Mouse (Mus musculus) urinary bladder, postnatal 10 days (tissue): Measurements from ENCODE around the gene Pitpnc1.

ENCODE experiments used
- DNase-seq: peaks from one replicate; pipeline ENCODE4 v3.0.0; 2022; ENCODE audit warnings: low spot score

Gene Pitpnc1

DNA sequence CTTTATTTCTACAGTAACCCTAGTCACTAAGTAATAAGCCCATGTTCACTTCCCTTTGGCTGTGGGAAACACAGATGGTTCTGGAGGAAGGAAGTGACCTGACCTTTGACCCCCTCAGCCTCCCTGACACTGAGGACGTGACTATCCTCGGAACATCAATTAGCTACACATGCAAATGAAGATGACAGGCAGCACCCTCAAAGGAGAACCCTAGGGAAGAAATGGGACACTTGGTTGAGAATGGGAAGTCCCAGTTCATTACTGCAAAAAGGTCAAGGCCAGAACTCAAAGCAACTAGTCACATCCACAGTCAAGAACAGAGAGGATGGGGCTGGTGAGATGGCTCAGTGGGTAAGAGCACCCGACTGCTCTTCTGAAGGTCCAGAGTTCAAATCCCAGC is 29.4 kb downstream of the Pitpnc1 start:
- no peak for DNase-seq

DNA sequence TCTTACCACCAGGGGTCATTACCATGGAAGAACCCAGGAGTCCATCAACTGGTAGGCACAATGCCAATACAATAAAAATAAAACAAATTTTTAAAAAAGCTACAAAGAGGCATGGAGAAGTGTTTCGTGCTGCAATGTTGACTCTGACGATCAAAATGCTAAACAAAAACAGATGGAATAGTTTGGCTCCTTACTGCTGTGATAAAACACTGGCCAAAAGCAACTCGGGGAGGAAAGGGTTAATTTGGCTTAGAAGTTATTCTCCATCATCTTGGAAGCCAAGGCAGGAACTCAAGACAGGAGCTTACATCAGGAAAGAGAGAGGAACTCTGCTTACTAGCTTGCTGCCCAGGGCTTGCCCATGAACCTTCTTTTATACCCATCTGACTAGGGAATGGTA is 32.4 kb downstream of the Pitpnc1 start:
- no peak for DNase-seq

DNA sequence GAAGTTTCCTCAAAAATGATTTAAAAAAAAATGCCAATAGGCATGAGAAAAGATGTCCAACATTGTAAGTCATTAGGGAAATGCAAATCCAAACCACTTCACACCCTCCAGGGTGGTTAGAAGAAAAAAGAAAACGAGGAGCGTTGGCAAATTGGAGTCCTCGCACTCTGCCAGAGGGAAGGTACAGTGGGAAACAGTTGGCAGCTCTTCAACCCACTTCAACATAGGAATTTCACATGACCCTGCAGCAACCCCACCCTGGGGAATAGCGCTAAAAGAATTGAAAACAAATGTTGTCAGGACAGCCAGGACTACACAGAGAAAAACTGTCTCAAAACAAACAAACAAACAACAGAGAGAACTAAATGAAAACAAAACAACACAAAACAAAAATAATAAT is 32.8 kb downstream of the Pitpnc1 start:
- no peak for DNase-seq

DNA sequence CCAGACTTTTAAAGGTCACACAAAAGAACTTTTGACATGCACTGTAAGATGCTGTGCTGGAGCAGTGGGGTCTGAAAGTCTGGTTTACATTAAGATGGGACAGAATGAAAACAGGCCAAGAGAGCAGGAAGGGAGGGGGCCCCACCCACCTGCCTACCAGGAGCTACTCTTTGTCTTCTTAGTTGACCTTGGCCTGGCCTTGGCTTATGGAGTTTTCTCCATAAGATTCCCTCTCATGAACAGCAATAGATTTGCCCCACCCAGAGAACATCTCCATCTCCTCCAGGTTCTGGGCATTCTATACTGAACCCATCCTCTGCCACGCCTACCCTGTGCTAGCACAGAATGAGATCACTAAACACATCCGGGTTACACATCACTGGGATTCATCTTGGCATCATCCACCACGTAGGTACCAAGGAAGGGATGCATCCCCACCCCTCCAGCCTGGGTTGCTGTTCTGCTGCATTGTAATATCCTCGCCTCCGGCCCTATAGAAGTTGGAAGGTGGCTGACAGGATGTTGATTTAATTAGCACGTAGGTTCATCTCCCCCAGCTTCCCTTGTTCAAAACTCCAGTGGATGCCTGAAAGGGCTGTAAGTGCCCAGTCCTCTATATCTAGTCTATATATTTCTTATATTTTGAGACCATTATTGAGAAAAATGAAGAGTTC is 34.6 kb downstream of the Pitpnc1 start:
- DNase-seq, result no peak

DNA sequence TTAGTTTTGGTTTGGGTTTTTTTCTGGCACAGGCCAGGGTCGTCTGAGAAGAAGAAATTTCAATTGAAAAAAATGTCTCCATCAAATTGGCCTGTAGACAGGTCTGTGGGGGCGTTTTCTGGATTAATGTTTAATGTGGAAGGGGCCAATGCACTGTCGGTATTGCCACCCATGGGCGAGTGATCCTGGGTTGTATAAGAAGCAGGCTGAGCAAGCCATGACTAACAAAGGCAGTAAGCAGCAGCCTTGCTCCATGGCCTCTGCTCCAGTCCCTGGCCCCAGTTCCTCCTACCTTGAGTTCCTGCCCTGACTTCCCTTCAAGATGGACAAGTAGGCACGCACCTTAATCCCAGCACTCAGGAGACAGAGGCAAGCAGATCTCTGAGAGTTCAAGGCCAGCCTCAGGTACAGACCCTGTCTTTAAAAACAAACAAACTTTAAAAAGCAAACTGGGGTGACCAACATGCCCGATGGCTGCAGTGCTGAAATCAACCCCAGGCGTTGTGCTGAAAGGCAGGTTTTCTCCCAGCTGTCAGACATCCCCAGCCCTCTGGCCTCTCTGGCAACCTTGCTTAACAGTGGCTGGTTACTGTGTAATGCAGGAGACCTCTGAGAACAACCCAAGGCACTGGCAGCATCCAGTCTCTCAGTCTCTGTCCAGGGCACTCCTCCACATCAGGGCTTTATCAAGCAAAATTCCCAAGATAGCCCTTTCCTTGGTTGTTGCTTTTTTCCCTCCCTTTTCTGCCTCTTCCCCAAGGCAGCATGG is 39.1 kb downstream of the Pitpnc1 start:
- no peak for DNase-seq

DNA sequence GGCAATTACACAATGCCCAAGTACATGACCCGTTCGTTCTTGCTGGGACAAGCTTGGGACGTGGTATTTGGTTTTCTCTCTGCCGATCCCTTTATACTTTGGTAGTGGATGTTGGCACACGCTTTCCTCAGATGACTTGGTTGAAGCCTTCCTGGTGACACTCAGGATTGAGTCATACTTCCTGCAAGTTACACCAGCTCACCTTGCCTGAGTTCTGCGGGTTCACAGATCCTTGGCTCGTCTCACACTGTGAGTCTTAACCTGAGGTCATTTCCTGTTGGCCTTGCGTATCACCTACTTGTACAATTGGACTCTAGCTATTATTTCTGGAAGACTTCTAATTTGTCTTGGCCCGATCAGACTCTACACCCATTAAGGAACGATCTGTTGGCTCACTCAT is 42.5 kb downstream of the Pitpnc1 start:
- no peak for DNase-seq

DNA sequence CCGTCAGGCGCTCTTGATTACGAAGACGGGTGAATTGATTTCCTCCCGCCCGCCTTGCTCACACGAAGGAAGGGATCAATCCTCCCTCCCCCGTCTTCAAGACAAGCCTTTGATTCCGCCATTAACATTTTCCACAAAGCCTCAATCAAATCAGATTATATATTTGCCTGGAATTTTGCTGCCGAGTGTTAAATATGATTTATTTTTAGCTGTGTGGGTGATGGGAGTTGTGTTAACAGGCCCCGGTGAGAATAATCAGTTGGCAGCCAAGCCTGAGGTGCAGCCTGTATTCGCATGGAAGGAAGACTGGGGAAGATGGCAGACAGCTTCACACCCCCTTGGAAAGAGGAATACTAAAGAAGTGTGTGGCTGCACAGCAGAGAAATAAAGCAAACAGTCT is 46.3 kb downstream of the Pitpnc1 start:
- no peak for DNase-seq

DNA sequence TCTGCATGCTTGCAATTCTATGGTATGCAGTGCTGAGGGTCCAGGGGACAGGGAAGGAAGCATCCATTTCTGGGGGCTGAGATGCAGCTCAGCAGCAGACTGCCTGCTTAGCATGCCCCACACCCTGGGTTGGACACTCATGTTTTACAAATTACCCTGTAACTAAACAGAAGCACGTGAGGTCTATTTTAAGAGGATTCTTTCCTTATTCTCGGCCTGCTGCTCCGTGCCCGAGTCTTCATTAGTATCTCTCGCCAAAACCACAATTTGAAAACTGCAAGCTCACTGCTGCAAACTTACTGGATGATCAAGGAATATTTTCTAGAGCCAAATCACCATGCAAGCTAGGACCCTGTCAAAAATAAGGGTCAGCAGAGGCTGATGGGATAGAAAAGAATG is 48.1 kb downstream of the Pitpnc1 start:
- DNase-seq, result no peak

DNA sequence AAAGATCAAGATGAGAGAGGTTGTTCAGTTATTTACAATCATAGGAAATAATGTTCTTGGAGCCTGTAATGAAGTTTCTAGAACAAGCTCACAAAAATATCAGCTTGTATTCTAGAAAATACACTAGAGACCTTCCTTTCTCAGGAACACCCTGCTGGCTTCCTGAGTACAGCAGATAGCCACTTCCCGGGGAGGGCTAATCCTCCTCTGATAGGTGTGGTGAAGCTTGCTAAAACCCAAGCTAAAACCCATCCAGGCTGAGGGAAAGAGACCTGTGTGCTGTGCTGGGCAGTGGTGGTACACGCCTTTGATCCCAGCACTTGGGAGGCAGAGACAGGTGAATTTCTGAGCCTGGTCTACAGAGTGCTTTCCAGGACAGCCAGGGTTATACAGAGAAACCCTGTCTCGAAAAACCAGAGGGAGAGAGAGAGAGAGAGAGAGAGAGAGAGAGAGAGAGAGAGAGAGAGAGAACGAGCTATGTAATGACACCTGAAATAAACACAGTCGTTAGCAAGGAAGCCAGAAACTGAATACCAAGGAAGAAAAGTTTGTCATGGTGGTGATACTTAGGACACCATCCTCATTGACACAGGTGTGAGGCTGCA is 48.6 kb downstream of the Pitpnc1 start:
- DNase-seq, result no peak

DNA sequence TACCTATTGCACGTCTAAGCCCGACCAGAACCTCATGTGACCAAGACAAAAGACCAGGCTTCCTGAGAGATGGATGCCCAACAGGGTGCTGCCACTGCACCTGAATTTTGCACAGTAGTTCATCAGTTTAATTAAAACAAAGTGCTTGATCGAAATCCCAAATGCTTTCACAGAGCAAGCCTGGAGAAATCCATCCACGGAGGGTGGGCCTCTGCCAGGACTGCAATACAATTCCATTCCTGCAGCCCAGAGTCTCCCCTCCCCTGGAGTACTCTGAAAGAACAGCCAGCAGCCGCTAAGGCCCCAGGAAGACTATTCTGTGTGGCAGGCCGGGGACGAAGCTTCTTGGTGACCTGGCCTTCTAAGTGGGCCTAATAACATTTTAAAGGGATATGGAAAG is 50.6 kb downstream of the Pitpnc1 start:
- no peak for DNase-seq

DNA sequence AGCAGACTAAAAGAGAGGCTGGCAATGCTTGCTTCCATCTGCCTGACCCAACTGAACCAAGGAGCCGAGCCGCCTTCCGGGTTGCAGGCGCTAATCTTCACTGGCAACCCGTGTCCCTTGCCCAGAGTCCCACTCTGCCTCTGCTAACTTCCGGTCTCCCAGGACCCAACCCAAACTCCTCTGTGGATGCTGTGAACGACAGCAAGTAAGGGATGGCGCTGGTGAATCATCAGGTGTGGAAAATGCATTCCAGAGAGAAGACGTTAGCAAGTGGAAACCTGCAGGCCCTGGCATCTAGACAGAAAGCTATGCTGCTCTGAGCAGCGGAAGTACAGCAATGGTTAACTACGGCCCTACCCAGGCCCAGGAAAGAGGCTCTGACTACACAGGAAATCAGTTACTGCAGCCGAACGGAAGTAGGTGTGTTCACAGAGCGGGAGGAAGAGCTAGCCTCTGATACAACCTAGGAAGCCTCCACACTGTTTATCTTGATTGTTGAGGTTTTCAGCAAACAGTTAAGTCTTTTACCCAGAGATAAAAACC is 53.4 kb downstream of the Pitpnc1 start:
- DNase-seq, result no peak

DNA sequence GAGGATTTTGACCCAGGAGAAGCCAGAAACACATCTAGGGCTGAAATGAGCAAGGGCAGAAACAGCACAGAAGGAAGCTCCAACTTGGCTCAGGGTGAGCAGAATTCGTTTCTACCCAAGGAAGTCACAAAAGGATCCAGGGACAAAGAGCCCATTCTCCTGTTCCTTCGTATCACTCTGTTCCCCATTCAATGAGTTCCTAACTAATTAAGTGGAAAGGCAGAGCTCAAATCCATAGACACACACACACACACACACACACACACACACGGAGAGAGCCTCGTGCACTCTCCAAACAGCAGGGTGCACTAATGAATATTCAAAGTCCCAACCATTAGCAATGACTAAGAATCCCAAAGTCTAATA is 54.0 kb downstream of the Pitpnc1 start:
- no peak for DNase-seq

DNA sequence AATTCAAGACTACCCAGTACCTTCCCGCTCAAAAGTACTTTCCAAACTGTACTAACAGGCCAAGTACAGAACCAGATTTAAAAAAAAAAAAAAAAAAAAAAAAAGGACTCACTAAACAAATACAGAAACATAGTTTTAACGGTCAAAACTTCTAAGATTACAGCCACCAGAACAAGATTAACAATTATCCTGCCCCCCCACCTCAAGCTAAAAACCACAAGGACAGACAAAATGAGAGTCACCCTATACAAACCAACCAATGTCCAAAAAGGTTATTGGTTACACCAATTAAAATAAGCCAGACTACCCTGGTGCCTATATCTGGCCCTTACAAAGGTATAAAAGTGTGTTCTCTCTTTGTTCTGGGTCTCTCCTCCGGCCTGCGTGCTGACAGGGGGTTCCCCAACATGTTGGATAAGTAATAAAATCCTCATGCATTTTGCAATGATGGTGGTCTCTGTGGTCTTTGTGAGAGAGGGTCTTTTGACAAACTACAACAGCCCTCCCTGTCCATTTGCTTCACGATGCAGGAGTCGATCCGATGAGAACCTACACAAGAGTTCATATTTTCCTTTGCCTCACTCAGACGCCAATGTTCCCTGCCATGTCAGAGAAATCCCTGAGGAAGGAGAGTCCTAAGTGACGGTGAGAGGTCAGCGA is 54.5 kb downstream of the Pitpnc1 start:
- DNase-seq, result no peak

DNA sequence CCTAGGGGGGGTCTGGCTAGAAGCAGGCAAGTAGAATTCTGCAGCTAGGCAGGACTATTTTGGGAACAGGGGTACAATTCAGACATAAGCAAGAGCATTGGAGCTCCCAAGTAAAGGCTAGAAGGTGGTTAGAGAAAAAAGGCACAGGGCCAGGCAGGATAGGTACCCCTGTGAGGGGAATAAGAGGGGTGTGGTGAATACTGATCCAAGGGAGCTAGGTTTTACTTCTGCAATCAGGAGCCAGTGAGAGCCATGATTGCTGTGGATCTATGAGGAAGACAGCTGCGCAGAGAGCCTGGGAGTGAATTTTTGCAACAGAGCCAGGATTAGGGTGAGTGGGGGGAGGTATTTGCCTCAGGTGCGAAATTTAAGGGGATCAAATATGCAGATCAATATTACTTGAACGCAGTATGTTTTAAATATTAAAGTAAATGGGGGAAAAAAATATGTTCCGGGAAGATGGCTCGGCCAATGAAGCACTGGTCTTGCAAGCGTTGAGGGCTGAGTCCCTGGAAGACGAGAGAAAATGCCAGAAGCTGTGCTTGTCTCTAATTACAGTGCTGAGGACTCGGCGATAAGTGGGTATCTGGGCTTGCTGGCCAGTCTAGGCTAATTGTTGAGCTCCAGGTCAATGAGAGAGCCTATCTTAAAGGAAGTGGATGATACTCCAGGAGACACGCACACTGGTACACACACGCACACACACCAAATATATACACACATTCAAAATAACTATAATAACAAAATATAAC is 55.3 kb downstream of the Pitpnc1 start:
- no peak for DNase-seq

DNA sequence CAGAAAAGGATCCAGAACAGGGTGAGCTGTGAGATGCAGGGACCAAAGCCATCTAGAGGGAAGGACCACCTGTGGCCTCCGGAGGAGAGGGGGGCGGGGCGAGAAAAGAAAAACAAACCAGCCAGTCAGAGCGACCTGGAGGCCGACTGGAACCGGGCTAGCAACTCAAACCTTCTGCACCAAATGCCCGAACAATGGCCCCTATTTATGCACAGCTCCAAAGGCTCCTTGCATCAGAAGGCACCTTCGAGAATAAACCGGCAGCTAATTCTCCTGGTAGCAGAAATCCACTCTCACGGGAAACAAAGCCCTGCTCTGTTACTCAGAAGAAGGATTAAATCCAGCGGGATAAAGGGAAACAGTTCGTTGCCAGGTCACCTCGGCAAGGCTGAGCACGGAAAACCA is 57.2 kb downstream of the Pitpnc1 start:
- no peak for DNase-seq

DNA sequence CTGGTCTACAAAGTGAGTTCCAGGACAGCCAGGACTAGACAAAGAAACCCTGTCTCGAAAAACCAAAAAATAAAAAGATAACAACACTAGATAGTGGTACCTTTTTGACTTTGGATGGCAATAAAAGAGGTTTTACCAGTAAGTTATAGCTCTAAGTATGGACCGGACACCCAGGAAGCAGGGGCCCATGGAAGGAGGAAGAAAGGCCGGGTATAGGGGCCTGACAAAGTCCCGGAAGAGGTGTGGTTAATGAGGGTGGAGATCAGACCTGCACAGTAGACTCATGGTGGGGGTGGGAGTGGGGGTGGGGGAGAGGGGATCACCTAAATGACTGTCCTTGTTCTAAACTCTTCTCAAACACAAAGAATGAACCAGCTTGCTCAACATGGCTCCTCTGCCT is 58.4 kb downstream of the Pitpnc1 start:
- no peak for DNase-seq

DNA sequence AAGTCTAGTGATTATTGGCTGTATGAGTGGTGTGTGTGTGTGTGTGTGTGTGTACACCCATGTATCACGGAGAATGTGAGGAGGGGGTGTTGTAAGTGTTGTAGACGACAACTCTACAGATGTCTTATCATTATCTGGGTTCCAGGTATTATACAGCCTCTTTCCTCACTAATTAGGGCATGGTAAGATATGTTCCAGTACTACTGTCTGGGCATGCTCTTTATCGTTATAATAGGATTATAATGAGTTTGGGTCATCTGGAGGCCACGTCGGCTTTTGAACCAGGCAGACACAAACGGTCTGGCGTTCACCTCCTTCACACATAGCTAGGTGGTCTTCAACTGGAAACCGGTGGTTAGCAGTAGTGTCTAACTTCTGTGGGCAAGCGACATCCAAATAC is 58.9 kb downstream of the Pitpnc1 start:
- no peak for DNase-seq

DNA sequence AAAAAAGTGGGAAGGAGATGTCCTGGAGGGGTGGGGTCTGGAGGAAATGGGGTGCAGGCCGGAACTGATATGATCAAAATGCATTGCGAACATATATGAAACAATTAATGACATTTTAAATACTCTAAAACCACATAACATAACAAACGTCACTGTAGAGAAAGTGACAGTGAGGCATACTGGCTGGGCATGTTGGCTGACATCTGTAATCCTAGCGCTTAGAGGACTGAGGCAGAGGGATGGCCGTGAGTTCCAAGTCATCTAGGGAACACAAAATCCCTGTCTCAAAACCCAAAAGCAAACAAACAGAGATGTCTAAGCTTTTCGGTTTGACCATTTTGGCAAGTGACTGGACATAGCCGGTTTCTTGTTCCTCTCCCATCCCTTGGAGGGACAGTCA is 59.7 kb downstream of the Pitpnc1 start:
- no peak for DNase-seq

DNA sequence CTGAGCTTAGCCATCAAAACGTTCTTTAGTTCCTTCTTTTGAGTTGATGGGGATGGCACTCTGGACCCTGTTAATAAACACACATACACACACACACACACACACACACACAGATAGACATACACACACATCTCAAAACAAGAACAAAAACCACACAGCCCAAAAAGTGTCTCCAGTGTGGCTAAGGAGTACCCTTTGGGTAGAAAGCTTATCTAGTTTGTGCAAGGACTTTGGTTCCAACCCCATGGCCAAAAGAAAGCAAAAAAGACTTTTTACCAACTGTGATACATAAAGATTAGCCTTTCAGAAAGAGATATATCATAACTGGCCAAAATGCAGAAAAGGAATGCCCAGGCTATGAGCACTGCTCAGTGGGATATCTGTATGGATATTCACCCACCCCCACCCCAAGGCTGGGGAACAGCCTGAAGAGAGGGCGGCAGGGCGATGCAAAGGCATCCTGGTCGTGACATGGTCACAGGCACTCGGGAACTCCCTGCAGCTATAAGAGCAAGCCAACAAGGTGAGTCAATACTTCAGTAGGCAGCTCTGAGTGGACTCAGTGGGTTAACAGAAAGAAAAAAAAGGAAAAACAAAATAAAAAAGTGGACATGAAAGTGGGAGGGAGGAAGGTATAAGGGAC is 60.3 kb downstream of the Pitpnc1 start:
- DNase-seq, result no peak

DNA sequence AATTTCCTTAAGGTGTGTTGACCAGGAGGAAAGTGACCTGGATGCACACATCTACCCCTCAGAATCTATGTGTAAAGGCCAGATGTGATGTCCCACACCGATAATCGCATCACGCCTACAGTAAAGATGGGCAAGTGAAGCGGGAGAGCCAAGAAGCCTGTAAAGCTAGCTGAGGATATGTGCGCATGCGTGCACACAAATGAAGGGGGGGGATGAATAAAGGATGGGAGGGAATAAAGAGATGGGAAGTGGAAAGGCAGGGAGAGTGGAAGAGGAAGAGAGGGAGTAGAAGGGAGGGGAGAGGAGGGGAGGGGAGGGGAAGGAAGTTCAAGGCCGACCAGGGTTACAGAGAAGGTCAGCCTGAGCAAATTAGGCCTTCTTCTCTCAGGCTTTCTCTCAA is 61.6 kb downstream of the Pitpnc1 start:
- no peak for DNase-seq

DNA sequence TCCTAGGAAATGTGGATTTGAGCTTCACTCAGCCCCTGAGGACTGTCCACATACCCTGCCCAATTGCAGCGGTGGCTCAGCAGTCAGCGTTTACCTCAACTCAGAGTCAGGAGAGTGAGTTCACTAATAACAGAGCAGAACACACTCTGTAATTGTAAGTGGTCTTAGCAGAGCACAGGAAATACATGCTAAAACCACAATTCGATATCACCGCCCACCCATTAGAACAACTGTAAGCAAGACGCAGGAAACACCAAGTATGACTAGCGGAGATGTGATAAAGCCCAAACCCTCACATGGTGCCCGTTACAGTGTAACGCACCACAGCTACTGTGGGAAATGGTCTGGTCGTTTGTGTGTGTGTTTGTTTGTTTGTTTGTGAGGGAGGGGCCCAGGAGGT is 62.8 kb downstream of the Pitpnc1 start:
- DNase-seq, result no peak
